Mouse (Mus musculus) ES-E14 (cell line): ENCODE measurements around the gene Krt83.

Experiments used
- CHD2 ChIP-seq: IDR thresholded peaks from 2 replicates; pipeline ENCODE4 v1.6.1; 2014; ENCODE audit warnings: mild to moderate bottlenecking, low read depth, low read length, inconsistent platforms
- MAFK ChIP-seq: IDR thresholded peaks from 2 replicates; pipeline ENCODE4 v1.6.1; 2014; ENCODE audit warnings: mild to moderate bottlenecking, low read depth, low read length, inconsistent platforms; ENCODE audit not compliant: insufficient read depth
- ZC3H11A ChIP-seq: IDR thresholded peaks from 2 replicates; pipeline ENCODE4 v1.6.1; 2012; ENCODE audit warnings: low read depth, mild to moderate bottlenecking, inconsistent platforms, low read length, borderline replicate concordance
- ZNF384 ChIP-seq: IDR thresholded peaks from 2 replicates; pipeline ENCODE4 v1.6.1; 2012; ENCODE audit warnings: low read depth, low read length, inconsistent platforms

GRCm38 (mm10) chr15:101484939-101485338 is 6.4 kb downstream of the Krt83 start:
- TF ChIP-seq ZC3H11A (no peak), ZNF384 (no peak), CHD2 (no peak), MAFK (no peak)
